Mouse (Mus musculus): Measurements from ENCODE around the gene Chd9. TPM values are rescaled to one million over a fixed set of nuclear protein-coding genes. Genes with fewer than 3 reads are reported as not detected.

The Chd9 gene
- polyA plus RNA-seq, 1 experiment: not detected

DNA sequence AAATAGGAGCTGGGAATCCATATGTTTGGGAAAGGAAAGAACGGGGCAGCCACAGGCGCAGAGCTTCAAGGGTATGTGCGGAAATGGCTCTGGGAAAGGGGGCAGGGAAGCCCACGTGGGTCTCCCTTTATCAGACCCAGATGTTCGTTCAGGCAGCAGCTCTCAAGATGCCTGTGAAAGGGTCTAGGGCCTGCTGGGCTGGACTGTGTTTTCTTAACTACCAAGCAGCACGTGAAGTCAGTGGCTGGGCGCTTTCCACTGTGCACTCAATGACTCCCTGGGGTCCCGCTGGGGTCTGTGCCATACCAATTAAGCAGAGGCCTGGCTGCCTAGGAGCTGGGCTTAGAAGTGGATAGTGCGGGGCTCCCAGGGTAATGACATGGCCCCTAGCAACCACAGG, 33.9 kb downstream of the Chd9 start:
- H3K4me3 ChIP-seq (ENCODE audit: insufficient read depth, low read depth, low read length): no peak overlapping the region
- H3K4me1 ChIP-seq (ENCODE audit: control insufficient read depth, insufficient read depth, low read length): peaks cover 19% of the 10 kb centered on the region
- H3K27ac ChIP-seq (ENCODE audit: insufficient read depth, low read depth, low read length): peak overlapping the region; percentile 21; the same call in 1 of the 2 replicates
- WGBS: 50% methylated on average over 9 of the region's 9 CpGs
- TF ChIP-seq POLR2A (IDR thresholded peaks at IDR 0.05; ENCODE audit: insufficient read depth, low read depth, low read length) (no peak), CTCF (IDR thresholded peaks at IDR 0.05; ENCODE audit: insufficient read depth, low read depth, low read length) (no peak)

DNA sequence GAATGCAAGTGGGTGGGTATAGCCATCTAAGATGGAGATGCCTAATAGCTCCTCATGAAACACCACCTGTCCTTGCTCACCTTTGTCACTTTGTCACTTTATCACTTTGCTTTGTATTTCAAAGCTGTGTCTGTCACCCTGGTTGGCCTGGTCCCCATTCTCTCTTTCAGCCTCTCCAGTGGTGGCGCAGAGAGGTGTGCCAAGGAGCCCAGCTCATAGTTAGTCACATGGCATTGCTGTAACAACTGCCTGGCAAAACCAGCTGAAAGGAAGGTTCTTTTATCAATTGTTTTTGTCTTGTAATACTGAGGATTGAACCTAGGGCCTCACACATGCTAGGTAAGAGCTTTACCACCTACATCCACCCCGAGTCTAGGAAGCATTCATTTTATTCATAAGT, 38.9 kb downstream of the Chd9 start:
- H3K4me1 ChIP-seq (ENCODE audit: control insufficient read depth, insufficient read depth, low read length): peaks cover 32% of the 10 kb centered on the region
- no peak overlapping the region for H3K27ac ChIP-seq (ENCODE audit: insufficient read depth, low read depth, low read length)
- no peak for TF ChIP-seq CTCF (IDR thresholded peaks at IDR 0.05; ENCODE audit: insufficient read depth, low read depth, low read length)
- no peak for TF ChIP-seq POLR2A (IDR thresholded peaks at IDR 0.05; ENCODE audit: insufficient read depth, low read depth, low read length)
- WGBS: 99% methylated on average over 2 of the region's 2 CpGs
- H3K4me3 ChIP-seq (ENCODE audit: insufficient read depth, low read depth, low read length): no peak overlapping the region

- peaks cover 29% of the 10 kb centered on the region for H3K4me1 ChIP-seq (ENCODE audit: control insufficient read depth, insufficient read depth, low read length)
- 90% methylated on average over 4 of the region's 4 CpGs for WGBS
- TF ChIP-seq CTCF (IDR thresholded peaks at IDR 0.05; ENCODE audit: insufficient read depth, low read depth, low read length) (no peak), POLR2A (IDR thresholded peaks at IDR 0.05; ENCODE audit: insufficient read depth, low read depth, low read length) (no peak)
- H3K4me3 ChIP-seq (ENCODE audit: insufficient read depth, low read depth, low read length): no peak overlapping the region
- no peak overlapping the region for H3K27ac ChIP-seq (ENCODE audit: insufficient read depth, low read depth, low read length)
These were observed 39.8 kb downstream of the Chd9 start for GRCm38 (mm10) chr8:90867911-90868310.

DNA sequence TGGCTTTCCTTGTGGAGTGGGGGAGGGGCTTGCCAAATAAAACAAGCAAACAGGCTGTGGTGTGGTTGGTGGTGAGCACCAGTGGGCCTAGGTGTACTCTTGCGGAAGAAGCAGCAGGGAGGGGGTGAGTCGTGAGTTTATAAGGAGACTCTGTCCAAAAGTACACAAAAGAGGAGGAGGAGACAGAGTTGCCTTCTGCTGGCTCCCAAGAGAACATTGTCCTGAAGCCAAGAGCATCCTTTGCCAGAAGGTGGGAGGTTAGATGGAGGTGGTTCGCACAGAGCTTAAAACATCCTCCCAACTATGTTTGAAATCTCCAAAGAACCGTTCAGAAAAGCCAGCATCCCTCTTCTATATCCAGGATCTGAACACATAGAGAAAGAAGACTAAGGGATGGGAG, 40.2 kb downstream of the Chd9 start:
- H3K4me3 ChIP-seq (ENCODE audit: insufficient read depth, low read depth, low read length): no peak overlapping the region
- H3K27ac ChIP-seq (ENCODE audit: insufficient read depth, low read depth, low read length): peak overlapping the region; percentile 84
- WGBS: 57% methylated on average over 4 of the region's 4 CpGs
- H3K4me1 ChIP-seq (ENCODE audit: control insufficient read depth, insufficient read depth, low read length): peaks cover 29% of the 10 kb centered on the region
- TF ChIP-seq POLR2A (IDR thresholded peaks at IDR 0.05; ENCODE audit: insufficient read depth, low read depth, low read length): no peak
- no peak for TF ChIP-seq CTCF (IDR thresholded peaks at IDR 0.05; ENCODE audit: insufficient read depth, low read depth, low read length)

GRCm38 (mm10) chr8:90869071-90869919, 41.1 kb downstream of the Chd9 start:
- no peak overlapping the region; the same call in 1 of the 2 replicates for H3K4me3 ChIP-seq (ENCODE audit: insufficient read depth, low read depth, low read length)
- TF ChIP-seq POLR2A (IDR thresholded peaks at IDR 0.05; ENCODE audit: insufficient read depth, low read depth, low read length) (no peak), CTCF (IDR thresholded peaks at IDR 0.05; ENCODE audit: insufficient read depth, low read depth, low read length) (no peak)
- peaks cover 29% of the 10 kb centered on the region for H3K4me1 ChIP-seq (ENCODE audit: control insufficient read depth, insufficient read depth, low read length)
- 18% methylated on average over 18 of the region's 18 CpGs for WGBS
- H3K27ac ChIP-seq (ENCODE audit: insufficient read depth, low read depth, low read length): peak overlapping the region; percentile 84

DNA sequence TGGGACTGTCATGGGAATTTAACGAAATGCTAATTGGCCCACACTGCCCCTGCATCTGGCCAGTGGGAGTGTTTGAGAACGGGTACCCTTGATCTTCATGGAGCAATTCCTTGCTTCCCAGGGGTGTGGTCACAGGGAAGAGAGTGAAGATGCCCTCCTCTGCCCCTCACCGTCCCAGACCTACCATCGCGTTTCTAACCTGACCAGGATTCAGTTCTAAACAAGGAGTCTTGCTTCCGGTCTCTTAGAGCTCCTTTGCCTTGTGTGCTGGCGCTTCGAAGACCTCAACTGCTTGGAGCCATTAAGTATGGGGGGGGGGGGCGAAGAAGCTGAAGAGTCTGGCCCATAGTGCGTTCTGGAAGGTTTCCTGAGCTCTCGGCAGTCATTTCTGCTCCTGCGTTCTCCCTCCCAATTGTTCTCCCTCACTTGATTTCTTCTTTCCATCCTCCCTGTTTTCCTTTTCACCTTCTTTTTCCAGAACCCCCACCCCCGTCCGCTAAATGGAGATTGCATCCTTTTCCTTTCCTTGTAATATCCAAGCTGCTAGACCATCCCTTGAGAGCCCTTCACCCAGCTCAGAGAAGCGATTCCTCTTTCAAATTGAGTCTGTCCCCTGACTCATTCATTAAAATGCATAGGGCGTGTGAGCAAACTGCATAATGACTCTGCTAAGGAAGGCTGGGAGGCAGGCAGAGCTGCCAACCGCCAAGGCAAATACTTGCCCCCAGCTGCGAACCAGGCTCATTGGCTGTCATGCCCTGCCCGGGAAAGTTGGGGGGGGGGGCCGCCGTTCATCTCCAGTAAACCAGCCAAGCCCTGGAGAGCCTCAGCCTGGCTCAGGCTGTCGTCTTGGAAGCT, 42.0 kb downstream of the Chd9 start:
- TF ChIP-seq POLR2A (IDR thresholded peaks at IDR 0.05; ENCODE audit: insufficient read depth, low read depth, low read length) (no peak), CTCF (IDR thresholded peaks at IDR 0.05; ENCODE audit: insufficient read depth, low read depth, low read length) (no peak)
- WGBS: 6% methylated on average over 22 of the region's 22 CpGs
- Histone ChIP-seq H3K4me1 (ENCODE audit: control insufficient read depth, insufficient read depth, low read length) (peaks cover 29% of the 10 kb centered on the region), H3K27ac (ENCODE audit: insufficient read depth, low read depth, low read length) (peak overlapping the region; percentile 84), H3K4me3 (ENCODE audit: insufficient read depth, low read depth, low read length) (0 out of 2 replicates have a peak overlapping the region, but pooled peaks have one; percentile 1)

DNA sequence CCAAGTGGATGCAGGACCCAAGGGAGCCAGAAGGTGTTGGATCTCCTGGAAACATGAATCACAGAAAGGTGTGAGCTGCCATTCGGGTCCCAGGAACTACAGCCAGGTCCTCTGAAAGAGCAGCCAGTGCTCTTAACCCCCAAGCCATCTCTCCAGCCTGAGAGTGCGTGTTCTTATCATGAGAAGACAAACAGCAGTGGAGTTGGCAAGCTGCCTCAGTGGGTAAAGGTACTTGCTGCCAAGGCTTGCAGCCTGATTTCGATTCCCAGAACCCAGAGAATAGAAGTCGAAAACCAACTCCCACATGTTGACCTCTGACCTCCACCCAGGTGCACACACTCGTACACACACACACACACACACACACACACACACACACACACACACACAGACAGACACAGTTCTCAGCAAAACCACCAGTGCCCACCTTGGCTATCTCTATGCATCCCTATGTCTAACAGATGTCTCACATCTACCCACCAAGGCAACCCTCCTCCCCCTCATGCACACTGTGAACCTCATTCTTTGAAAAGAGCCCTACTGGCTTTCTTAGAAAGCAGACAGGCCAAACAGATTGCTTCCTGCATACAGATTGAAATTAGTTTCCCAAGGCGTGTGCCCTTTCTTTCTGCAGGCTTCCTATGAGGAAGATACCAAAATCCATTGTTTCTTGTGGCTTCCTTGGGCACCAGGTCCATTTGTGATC, 43.4 kb downstream of the Chd9 start:
- Histone ChIP-seq H3K4me1 (ENCODE audit: control insufficient read depth, insufficient read depth, low read length) (peaks cover 34% of the 10 kb centered on the region), H3K4me3 (ENCODE audit: insufficient read depth, low read depth, low read length) (no peak overlapping the region), H3K27ac (ENCODE audit: insufficient read depth, low read depth, low read length) (no peak overlapping the region)
- 64% methylated on average over 6 of the region's 6 CpGs for WGBS
- TF ChIP-seq POLR2A (IDR thresholded peaks at IDR 0.05; ENCODE audit: insufficient read depth, low read depth, low read length) (no peak), CTCF (IDR thresholded peaks at IDR 0.05; ENCODE audit: insufficient read depth, low read depth, low read length) (no peak)

DNA sequence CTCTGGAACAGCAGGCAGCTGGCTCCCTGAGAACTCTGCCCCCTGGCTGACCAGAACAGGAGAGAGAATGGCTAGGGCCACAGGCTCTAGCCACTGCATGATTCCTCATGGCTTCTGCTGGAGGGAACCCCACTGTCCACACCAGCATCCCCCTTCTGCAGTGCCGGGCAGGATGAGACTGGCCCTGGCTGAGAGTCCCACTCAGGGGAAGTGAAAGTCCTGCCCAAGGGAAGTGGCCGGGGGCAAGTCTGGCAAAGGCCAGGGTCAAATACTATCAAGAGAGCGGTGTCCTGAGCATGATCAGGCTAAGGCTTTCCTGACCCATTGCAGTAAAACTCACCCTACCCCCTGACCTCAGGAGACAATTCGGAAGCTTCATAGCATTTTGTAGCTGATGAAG, 44.9 kb downstream of the Chd9 start:
- TF ChIP-seq POLR2A (IDR thresholded peaks at IDR 0.05; ENCODE audit: insufficient read depth, low read depth, low read length): no peak
- TF ChIP-seq CTCF (IDR thresholded peaks at IDR 0.05; ENCODE audit: insufficient read depth, low read depth, low read length): no peak
- H3K4me3 ChIP-seq (ENCODE audit: insufficient read depth, low read depth, low read length): no peak overlapping the region
- no peak overlapping the region for H3K27ac ChIP-seq (ENCODE audit: insufficient read depth, low read depth, low read length)
- 86% methylated on average over 4 of the region's 4 CpGs for WGBS
- peaks cover 46% of the 10 kb centered on the region for H3K4me1 ChIP-seq (ENCODE audit: control insufficient read depth, insufficient read depth, low read length)

All from olfactory bulb, adult 2 months (tissue).